Mouse (Mus musculus): ENCODE data around the gene Pcsk1n. TPM values are rescaled to one million over a fixed set of nuclear protein-coding genes. Genes with fewer than 3 reads are reported as not detected.
"Not testable (repeated sequence)": the region's sequence is repeated elsewhere in the genome, so short reads cannot be mapped to it uniquely, and the experiment has no call there.

Pcsk1n gene
- total RNA-seq (2021) = not detected
- long read RNA-seq, experiment 1 = 0 reads
- long read RNA-seq, experiment 2 = 0 reads

- no peak for TF ChIP-seq CTCF (IDR thresholded peaks at IDR 0.05)
- intact Hi-C loops (cut with DNase I) = no loop called here
- DNase-seq = no peak
- no peak within 1 kb of the TSS for H3K4me3 ChIP-seq
- no peak within 1 kb of the TSS for H3K27ac ChIP-seq
Observed at GRCm38 (mm10) chrX:7919601-7920383, at the start of gene Pcsk1n. TSS of gene Pcsk1n (plus strand) at chrX:7919822.

GRCm38 (mm10) chrX:7869826-7870225 is 49.8 kb upstream of the Pcsk1n start:
- no peak for TF ChIP-seq CTCF (IDR thresholded peaks at IDR 0.05)
- intact Hi-C loops (cut with DNase I) = no loop called here

GRCm38 (mm10) chrX:7878007-7878419 is 41.6 kb upstream of the Pcsk1n start, which contains the start of gene Pim2:
TSS of gene Pim2 (plus strand) at chrX:7878262.
- H3K4me3 ChIP-seq = peak within 1 kb of the TSS; percentile 79
- intact Hi-C loops (cut with DNase I) = loop anchor here (5.0 kb wide), 1 partner anchor 36 kb away; the partner anchor contains the start of gene Otud5
- H3K27ac ChIP-seq = peak within 1 kb of the TSS; percentile 74
- peak; percentile 87 for DNase-seq
- TF ChIP-seq CTCF (IDR thresholded peaks at IDR 0.05) = no peak

More at GRCm38 (mm10) chrX:7869826-7870225, 49.8 kb upstream of the Pcsk1n start:
- Histone ChIP-seq H3K27ac (no peak overlapping the region), H3K4me3 (no peak overlapping the region)
- no peak for DNase-seq

GRCm38 (mm10) chrX:7878495-7878894 is 41.1 kb upstream of the Pcsk1n start:
- H3K4me3 ChIP-seq = peak overlapping the region; percentile 79
- DNase-seq = peak; percentile 30
- TF ChIP-seq CTCF (IDR thresholded peaks at IDR 0.05) = no peak
- intact Hi-C loops (cut with DNase I) = loop anchor here (5.0 kb wide), 1 partner anchor 36 kb away; the partner anchor contains the start of gene Otud5
- peak overlapping the region; percentile 74; the same call in 1 of the 2 replicates for H3K27ac ChIP-seq

GRCm38 (mm10) chrX:7879819-7880218 is 39.8 kb upstream of the Pcsk1n start:
- peak; percentile 68 for DNase-seq
- Histone ChIP-seq H3K27ac (peak overlapping the region; percentile 69), H3K4me3 (peak overlapping the region; percentile 64)
- intact Hi-C loops (cut with DNase I) = loop anchor here (5.0 kb wide), 1 partner anchor 38 kb away; the partner anchor contains the start of gene Otud5
- TF ChIP-seq CTCF (IDR thresholded peaks at IDR 0.05) = peak; percentile 58

- peak; percentile 92 for DNase-seq
- Histone ChIP-seq H3K4me3 (peak within 1 kb of the TSS; percentile 78), H3K27ac (peak within 1 kb of the TSS; percentile 93)
- TF ChIP-seq CTCF (IDR thresholded peaks at IDR 0.05) = peak; percentile 0; the same call in 1 of the 2 replicates
- intact Hi-C loops (cut with DNase I) = no loop called here
Observed at GRCm38 (mm10) chrX:7883841-7884567, 35.6 kb upstream of the Pcsk1n start, which contains the start of gene Slc35a2. TSS of gene Slc35a2 (plus strand) at chrX:7884028.

GRCm38 (mm10) chrX:7898211-7898610 is 21.4 kb upstream of the Pcsk1n start:
- no peak for DNase-seq
- no peak for TF ChIP-seq CTCF (IDR thresholded peaks at IDR 0.05)
- intact Hi-C loops (cut with DNase I) = no loop called here
- Histone ChIP-seq H3K27ac (peak overlapping the region; percentile 93), H3K4me3 (peak overlapping the region; percentile 77)

- intact Hi-C loops (cut with DNase I) = no loop called here
- H3K27ac ChIP-seq = peak within 1 kb of the TSS; percentile 93
- peak within 1 kb of the TSS; percentile 77 for H3K4me3 ChIP-seq
- no peak for TF ChIP-seq CTCF (IDR thresholded peaks at IDR 0.05)
- DNase-seq = peak; percentile 92
Observed at GRCm38 (mm10) chrX:7898880-7899874, 20.4 kb upstream of the Pcsk1n start, which contains the start of the genes Pqbp1 and Timm17b. TSS of gene Pqbp1 (minus strand) at chrX:7899269. TSS of gene Timm17b (plus strand) at chrX:7899357.

GRCm38 (mm10) chrX:7904441-7904840 is 15.2 kb upstream of the Pcsk1n start:
- Histone ChIP-seq H3K4me3 (no peak overlapping the region), H3K27ac (no peak overlapping the region)
- TF ChIP-seq CTCF (IDR thresholded peaks at IDR 0.05) = no peak
- DNase-seq = no peak
- intact Hi-C loops (cut with DNase I) = no loop called here

- no peak for TF ChIP-seq CTCF (IDR thresholded peaks at IDR 0.05)
- intact Hi-C loops (cut with DNase I) = no loop called here
- Histone ChIP-seq H3K27ac (no peak within 1 kb of the TSS), H3K4me3 (no peak within 1 kb of the TSS)
- DNase-seq = no peak
Observed at GRCm38 (mm10) chrX:7907735-7908134, 11.9 kb upstream of the Pcsk1n start, which contains the start of gene Gm10491. TSS of gene Gm10491 (minus strand) at chrX:7907835.

- intact Hi-C loops (cut with DNase I); DNase-seq; H3K4me3 ChIP-seq; H3K27ac ChIP-seq: not testable (repeated sequence)
Observed at GRCm38 (mm10) chrX:7909242-7909641, 10.4 kb upstream of the Pcsk1n start, which contains the start of gene Gm10490. TSS of gene Gm10490 (plus strand) at chrX:7909542.
